Mouse (Mus musculus): ENCODE data around the gene Impg2.

DNA sequence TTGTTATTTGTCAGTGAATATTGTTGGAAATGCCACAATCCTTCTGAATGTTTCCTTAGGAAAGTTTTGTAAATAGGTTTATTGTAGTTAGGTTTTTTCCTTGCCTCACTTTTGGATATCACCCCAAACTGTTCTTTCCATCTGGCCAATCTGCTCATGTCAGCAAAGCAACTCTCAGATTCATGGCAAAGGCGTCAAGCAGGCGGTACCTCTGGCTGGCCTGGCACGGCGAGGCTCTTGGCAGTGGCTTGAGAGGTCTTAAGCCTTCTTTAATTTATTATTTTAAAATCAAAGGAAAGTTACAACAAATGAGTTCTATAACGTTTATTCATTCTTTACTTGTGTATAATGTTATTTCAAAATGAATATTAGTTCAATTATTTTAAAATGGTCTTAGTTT, 82.0 kb downstream of the Impg2 start:
- no peak for TF ChIP-seq POLR2A (IDR thresholded peaks at IDR 0.05; ENCODE audit: low read depth, low read length)
- no peak for TF ChIP-seq CTCF (conservative IDR thresholded peaks at IDR 0.05; ENCODE audit: insufficient read depth, insufficient read length, low read depth, low read length)

Measured in kidney, adult 2 months (tissue).